Mouse (Mus musculus): ENCODE measurements around the gene Rbpjl. TPM values are rescaled to one million over a fixed set of nuclear protein-coding genes. Genes with fewer than 3 reads are reported as not detected.

The Rbpjl gene
- polyA plus RNA-seq, 1 experiment from 2014 or later, result 0.37 TPM

- Histone ChIP-seq H3K9ac (no peak overlapping the region), H3K27ac (no peak overlapping the region), H3K4me2 (replicated peaks) (no peak overlapping the region), H3K4me3 (no peak overlapping the region), H3K27me3 (peaks cover 2% of the 10 kb centered on the region; the same call in 1 of the 2 replicates), H3K4me1 (peaks cover 11% of the 10 kb centered on the region), H3K9me3 (replicated peaks) (no peaks in the 10 kb centered on the region), H3K36me3 (no peaks in the 10 kb centered on the region)
- no peak for ATAC-seq (ENCODE audit: low FRiP score)
- 84% methylated on average over 10 of the region's 10 CpGs for WGBS
Observed at GRCm38 (mm10) chr2:164454846-164455245, 51.9 kb downstream of the Rbpjl start.

GRCm38 (mm10) chr2:164455421-164456190 lies 52.7 kb downstream of the Rbpjl start:
- H3K4me3 ChIP-seq, result no peak overlapping the region
- peaks cover 11% of the 10 kb centered on the region for H3K4me1 ChIP-seq
- no peak overlapping the region for H3K9ac ChIP-seq
- peaks cover 2% of the 10 kb centered on the region; the same call in 1 of the 2 replicates for H3K27me3 ChIP-seq
- WGBS, result 71% methylated on average over 6 of the region's 6 CpGs
- H3K27ac ChIP-seq, result no peak overlapping the region
- H3K9me3 ChIP-seq (replicated peaks), result no peaks in the 10 kb centered on the region
- no peak overlapping the region for H3K4me2 ChIP-seq (replicated peaks)
- ATAC-seq (ENCODE audit: low FRiP score), result no peak
- no peaks in the 10 kb centered on the region for H3K36me3 ChIP-seq

- Histone ChIP-seq H3K9ac (no peak overlapping the region), H3K27me3 (peaks cover 2% of the 10 kb centered on the region; the same call in 1 of the 2 replicates), H3K9me3 (replicated peaks) (no peaks in the 10 kb centered on the region), H3K27ac (no peak overlapping the region), H3K36me3 (no peaks in the 10 kb centered on the region), H3K4me3 (no peak overlapping the region), H3K4me1 (peaks cover 11% of the 10 kb centered on the region), H3K4me2 (replicated peaks) (peak overlapping the region; percentile 30; the same call in 1 of the 2 replicates)
- WGBS, result 89% methylated on average over 1 of the region's 1 CpGs
- ATAC-seq (ENCODE audit: low FRiP score), result no peak
Observed at GRCm38 (mm10) chr2:164456413-164456812, 53.5 kb downstream of the Rbpjl start.

GRCm38 (mm10) chr2:164456864-164457300 lies 53.9 kb downstream of the Rbpjl start, which contains the start of gene Sys1:
Sys1 (plus strand) TSS chr2:164456964.
- H3K27ac ChIP-seq, result 0 out of 2 replicates have a peak within 1 kb of the TSS, but pooled peaks have one; percentile 30
- peaks cover 12% of the 10 kb centered on the region for H3K4me1 ChIP-seq
- no peak for ATAC-seq (ENCODE audit: low FRiP score)
- H3K4me3 ChIP-seq, result no peak within 1 kb of the TSS
- H3K9me3 ChIP-seq (replicated peaks), result no peaks in the 10 kb centered on the region
- peaks cover 2% of the 10 kb centered on the region; the same call in 1 of the 2 replicates for H3K27me3 ChIP-seq
- H3K36me3 ChIP-seq, result no peaks in the 10 kb centered on the region
- under 1% methylated on average over 7 of the region's 7 CpGs for WGBS
- peak within 1 kb of the TSS; percentile 30 for H3K4me2 ChIP-seq (replicated peaks)
- peak within 1 kb of the TSS; percentile 4; the same call in 1 of the 2 replicates for H3K9ac ChIP-seq

GRCm38 (mm10) chr2:164457942-164458341 lies 55.0 kb downstream of the Rbpjl start:
- peaks cover 2% of the 10 kb centered on the region; the same call in 1 of the 2 replicates for H3K27me3 ChIP-seq
- peaks cover 23% of the 10 kb centered on the region for H3K4me1 ChIP-seq
- no peaks in the 10 kb centered on the region for H3K9me3 ChIP-seq (replicated peaks)
- no peak overlapping the region for H3K4me2 ChIP-seq (replicated peaks)
- H3K9ac ChIP-seq, result no peak overlapping the region
- no peak overlapping the region for H3K4me3 ChIP-seq
- WGBS, result 63% methylated on average over 7 of the region's 7 CpGs
- H3K27ac ChIP-seq, result no peak overlapping the region
- no peak for ATAC-seq (ENCODE audit: low FRiP score)
- H3K36me3 ChIP-seq, result 0 out of 2 replicates have a peak, but pooled peaks cover under 1% of the 10 kb centered on the region

GRCm38 (mm10) chr2:164458535-164458934 lies 55.6 kb downstream of the Rbpjl start:
- H3K4me3 ChIP-seq, result no peak overlapping the region
- H3K27ac ChIP-seq, result no peak overlapping the region
- H3K9ac ChIP-seq, result no peak overlapping the region
- H3K4me1 ChIP-seq, result peaks cover 23% of the 10 kb centered on the region
- no peak overlapping the region for H3K4me2 ChIP-seq (replicated peaks)
- WGBS, result 94% methylated on average over 8 of the region's 8 CpGs
- ATAC-seq (ENCODE audit: low FRiP score), result no peak
- peaks cover 2% of the 10 kb centered on the region; the same call in 1 of the 2 replicates for H3K27me3 ChIP-seq
- no peaks in the 10 kb centered on the region for H3K9me3 ChIP-seq (replicated peaks)
- H3K36me3 ChIP-seq, result peaks cover 6% of the 10 kb centered on the region; the same call in 1 of the 2 replicates

- Histone ChIP-seq H3K27me3 (no peaks in the 10 kb centered on the region), H3K27ac (peak within 1 kb of the TSS; percentile 95), H3K9ac (peak within 1 kb of the TSS; percentile 82), H3K4me1 (peaks cover 23% of the 10 kb centered on the region), H3K36me3 (peaks cover 29% of the 10 kb centered on the region), H3K4me2 (replicated peaks) (peak within 1 kb of the TSS; percentile 83), H3K4me3 (peak within 1 kb of the TSS; percentile 87), H3K9me3 (replicated peaks) (no peaks in the 10 kb centered on the region)
- WGBS, result under 1% methylated on average over 75 of the region's 79 CpGs
- peak; percentile 99 for ATAC-seq (ENCODE audit: low FRiP score)
Observed at GRCm38 (mm10) chr2:164460745-164461551, 58.0 kb downstream of the Rbpjl start, which contains the start of gene Gm20458. Gm20458 (plus strand) TSS chr2:164460967.

Small RNAs within 50 kb of the gene (microRNA-seq; reads per million reads assigned to microRNA genes)
- gene Mir7678, result not detected

Other genes with a start within 250 kb of the Rbpjl start
- 0.27 and 0.30 TPM in 2 replicates for gene Kcns1, start 232.0 kb upstream of the Rbpjl start, polyA plus RNA-seq (2016; fragmentation: Nextera tagmentation; extraction: Ambion mirVana)
- not detected in 2 replicates for gene Wfdc5, start 220.4 kb upstream of the Rbpjl start, polyA plus RNA-seq (2016; fragmentation: Nextera tagmentation; extraction: Ambion mirVana)
- 0.31 TPM in 1 of 2 replicates, not detected in the other for gene Wfdc12, start 212.5 kb upstream of the Rbpjl start, polyA plus RNA-seq (2016; fragmentation: Nextera tagmentation; extraction: Ambion mirVana)
- gene Wfdc15a, start 203.0 kb upstream of the Rbpjl start, polyA plus RNA-seq (2016; fragmentation: Nextera tagmentation; extraction: Ambion mirVana), result not detected in 2 replicates
- not detected in 2 replicates for gene Wfdc15b, start 181.5 kb upstream of the Rbpjl start, polyA plus RNA-seq (2016; fragmentation: Nextera tagmentation; extraction: Ambion mirVana)
- not detected in 2 replicates for gene Svs2, start 164.7 kb upstream of the Rbpjl start, polyA plus RNA-seq (2016; fragmentation: Nextera tagmentation; extraction: Ambion mirVana)
- gene Svs3b, start 146.5 kb upstream of the Rbpjl start, polyA plus RNA-seq (2016; fragmentation: Nextera tagmentation; extraction: Ambion mirVana), result not detected in 2 replicates
- gene Svs4, start 124.7 kb upstream of the Rbpjl start, polyA plus RNA-seq (2016; fragmentation: Nextera tagmentation; extraction: Ambion mirVana), result not detected in 2 replicates
- gene Svs3a, start 113.9 kb upstream of the Rbpjl start, polyA plus RNA-seq (2016; fragmentation: Nextera tagmentation; extraction: Ambion mirVana), result not detected in 2 replicates
- not detected in 2 replicates for gene Svs6, start 86.4 kb upstream of the Rbpjl start, polyA plus RNA-seq (2016; fragmentation: Nextera tagmentation; extraction: Ambion mirVana)
- not detected in 2 replicates for gene Svs5, start 70.4 kb upstream of the Rbpjl start, polyA plus RNA-seq (2016; fragmentation: Nextera tagmentation; extraction: Ambion mirVana)
- 1.2 and 2.0 TPM in 2 replicates for gene Slpi, start 14.0 kb upstream of the Rbpjl start, polyA plus RNA-seq (2016; fragmentation: Nextera tagmentation; extraction: Ambion mirVana)
- 31.5 and 39.5 TPM in 2 replicates for gene Matn4, start 2.0 kb downstream of the Rbpjl start, polyA plus RNA-seq (2016; fragmentation: Nextera tagmentation; extraction: Ambion mirVana)
- 17.6 and 18.8 TPM in 2 replicates for gene Sdc4, start 40.7 kb downstream of the Rbpjl start, polyA plus RNA-seq (2016; fragmentation: Nextera tagmentation; extraction: Ambion mirVana)
- gene Sys1, start 53.8 kb downstream of the Rbpjl start, polyA plus RNA-seq (2016; fragmentation: Nextera tagmentation; extraction: Ambion mirVana), result 65.1 and 71.5 TPM in 2 replicates
- 1.2 and 5.7 TPM in 2 replicates for gene Gm20458, start 57.8 kb downstream of the Rbpjl start, polyA plus RNA-seq (2016; fragmentation: Nextera tagmentation; extraction: Ambion mirVana)
- not detected in 2 replicates for gene Trp53tg5, start 70.6 kb downstream of the Rbpjl start, polyA plus RNA-seq (2016; fragmentation: Nextera tagmentation; extraction: Ambion mirVana)
- gene Dbndd2, start 83.0 kb downstream of the Rbpjl start, polyA plus RNA-seq (2016; fragmentation: Nextera tagmentation; extraction: Ambion mirVana), result 5.1 and 7.2 TPM in 2 replicates
- gene Pigt, start 94.4 kb downstream of the Rbpjl start, polyA plus RNA-seq (2016; fragmentation: Nextera tagmentation; extraction: Ambion mirVana), result 48.9 and 53.3 TPM in 2 replicates
- gene Wfdc2, start 159.3 kb downstream of the Rbpjl start, polyA plus RNA-seq (2016; fragmentation: Nextera tagmentation; extraction: Ambion mirVana), result 21.0 and 48.2 TPM in 2 replicates
- not detected in 2 replicates for gene Spint3, start 170.3 kb downstream of the Rbpjl start, polyA plus RNA-seq (2016; fragmentation: Nextera tagmentation; extraction: Ambion mirVana)
- gene Wfdc6a, start 182.3 kb downstream of the Rbpjl start, polyA plus RNA-seq (2016; fragmentation: Nextera tagmentation; extraction: Ambion mirVana), result not detected in 2 replicates
- gene Eppin, start 190.5 kb downstream of the Rbpjl start, polyA plus RNA-seq (2016; fragmentation: Nextera tagmentation; extraction: Ambion mirVana), result not detected in 2 replicates
- gene Wfdc6b, start 210.4 kb downstream of the Rbpjl start, polyA plus RNA-seq (2016; fragmentation: Nextera tagmentation; extraction: Ambion mirVana), result not detected in 2 replicates
- not detected in 2 replicates for gene Wfdc8, start 210.5 kb downstream of the Rbpjl start, polyA plus RNA-seq (2016; fragmentation: Nextera tagmentation; extraction: Ambion mirVana)
- not detected in 2 replicates for gene Wfdc16, start 235.7 kb downstream of the Rbpjl start, polyA plus RNA-seq (2016; fragmentation: Nextera tagmentation; extraction: Ambion mirVana)

Measured in hindbrain, embryonic 12.5 days (tissue).